Mouse (Mus musculus): ENCODE data around the gene Rpl31. TPM values are rescaled to one million over a fixed set of nuclear protein-coding genes. Genes with fewer than 3 reads are reported as not detected.
A peak's percentile ranks its signal among the peaks of the same experiment; 100 is the strongest.

Gene Rpl31
- polyA plus RNA-seq, 1 experiment from 2014 or later: 740 TPM

GRCm38 (mm10) chr1:39396347-39396746 lies 28.7 kb downstream of the Rpl31 start:
- DNase-seq (ENCODE audit: low spot score): peak; percentile 47

DNA sequence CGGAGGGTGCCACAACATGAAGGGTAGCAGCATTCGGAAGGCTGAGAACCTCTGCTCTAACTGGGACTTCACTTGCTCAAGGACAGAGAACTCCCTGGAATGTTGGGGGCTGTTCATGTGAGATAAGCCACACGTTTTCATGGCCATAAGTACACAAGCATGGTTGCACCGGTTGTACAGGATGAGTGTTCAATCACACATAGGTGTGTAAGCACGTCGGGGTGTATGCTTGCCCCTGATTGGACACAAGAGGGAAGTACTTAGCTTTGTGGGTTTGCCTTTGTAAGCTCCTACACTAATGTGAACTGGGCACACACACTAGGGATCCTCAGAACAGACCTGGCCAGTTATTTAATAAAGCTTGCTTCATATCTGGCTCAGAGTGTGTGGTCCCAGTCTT lies 30.6 kb downstream of the Rpl31 start:
- no peak for DNase-seq (ENCODE audit: low spot score)

- DNase-seq (ENCODE audit: low spot score): no peak
Measured at GRCm38 (mm10) chr1:39399228-39399627, 31.6 kb downstream of the Rpl31 start.

- DNase-seq (ENCODE audit: low spot score): no peak
Measured at GRCm38 (mm10) chr1:39400173-39400572, 32.5 kb downstream of the Rpl31 start.

GRCm38 (mm10) chr1:39407108-39407507 lies 39.5 kb downstream of the Rpl31 start:
- no peak for DNase-seq (ENCODE audit: low spot score)

GRCm38 (mm10) chr1:39408123-39408522 lies 40.5 kb downstream of the Rpl31 start:
- DNase-seq (ENCODE audit: low spot score): no peak

DNA sequence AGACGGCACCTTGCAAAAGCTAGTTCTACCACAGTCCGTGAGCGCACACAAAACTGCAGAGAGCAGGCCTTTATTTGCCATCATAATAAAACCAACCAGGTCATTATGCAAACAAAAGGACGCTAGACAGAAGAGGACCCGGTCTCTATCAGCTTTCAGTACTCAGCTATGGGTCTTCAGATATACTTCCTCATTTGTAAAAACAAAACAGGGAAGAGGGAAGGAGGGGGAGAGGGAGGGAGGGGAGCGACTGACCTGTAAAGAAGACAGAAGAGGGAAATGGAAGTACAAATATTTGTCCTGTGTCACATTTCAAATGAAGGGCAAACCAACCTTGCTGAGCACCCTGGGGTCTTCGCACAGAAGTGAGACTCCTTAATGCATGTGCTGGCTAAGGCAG lies 41.0 kb downstream of the Rpl31 start:
- no peak for DNase-seq (ENCODE audit: low spot score)

DNA sequence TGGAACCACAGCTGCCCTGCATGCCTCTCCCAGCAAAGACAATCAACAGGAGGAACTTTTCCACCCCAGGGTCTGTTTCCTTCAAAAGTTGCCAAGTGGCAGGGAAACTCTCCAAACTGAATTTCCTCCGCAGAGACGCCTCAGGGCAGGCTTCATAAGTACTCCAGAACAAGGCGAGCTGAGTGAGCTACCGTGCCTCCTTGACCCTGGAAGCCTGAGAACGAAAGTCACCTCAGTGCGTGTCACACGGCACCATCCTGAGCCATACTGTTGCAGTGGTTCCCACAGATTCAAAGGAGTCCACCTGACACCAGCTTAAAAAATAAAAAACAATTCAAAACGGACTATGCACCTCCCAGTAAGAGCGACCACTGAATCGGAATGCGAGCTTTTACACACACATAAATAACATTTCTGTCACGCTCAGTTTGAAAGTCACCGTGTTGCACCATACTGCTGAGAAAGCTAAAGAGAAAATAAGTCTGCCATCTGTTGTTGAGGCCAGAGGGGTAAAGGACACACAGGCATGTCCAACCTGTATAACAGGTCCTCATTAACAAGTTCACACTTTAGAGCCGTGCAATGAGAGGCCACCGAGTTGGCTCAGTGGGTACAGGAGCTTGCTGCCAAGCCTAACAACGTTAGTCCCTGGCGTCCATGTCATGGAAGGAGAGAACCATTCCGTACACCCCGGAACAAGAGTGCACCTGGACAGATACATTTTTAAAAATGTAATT lies 42.6 kb downstream of the Rpl31 start:
- no peak for DNase-seq (ENCODE audit: low spot score)

DNA sequence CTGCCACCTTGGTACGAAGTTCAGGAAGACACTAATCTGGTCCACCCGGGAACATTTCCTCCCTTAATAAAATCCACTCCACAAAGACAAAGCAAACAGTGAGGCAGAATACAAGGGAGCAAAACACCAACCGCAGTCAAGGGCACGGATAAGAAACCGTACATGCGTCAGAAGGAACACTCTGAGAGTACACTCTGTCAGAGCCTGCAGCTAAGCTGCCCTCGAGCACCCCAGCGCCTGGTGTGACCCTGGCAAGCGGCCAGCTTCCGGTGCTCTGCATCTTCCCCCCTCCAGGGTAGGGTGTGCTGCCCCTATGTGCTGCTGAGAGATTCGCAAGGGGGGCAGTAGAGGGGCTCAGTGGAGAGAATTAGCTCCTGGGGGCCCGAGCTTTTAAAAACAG lies 50.2 kb downstream of the Rpl31 start:
- peak; percentile 28 for DNase-seq (ENCODE audit: low spot score)

- DNase-seq (ENCODE audit: low spot score): no peak
Measured at GRCm38 (mm10) chr1:39418852-39419251, 51.2 kb downstream of the Rpl31 start.

GRCm38 (mm10) chr1:39420987-39421386 lies 53.3 kb downstream of the Rpl31 start:
- no peak for DNase-seq (ENCODE audit: low spot score)

Other genes starting within 250 kb of the Rpl31 start
- gene Npas2, start 174.1 kb upstream of the Rpl31 start, polyA plus RNA-seq (2015; fragmentation: Nextera tagmentation; extraction: Ambion mirVana): 1.3 and 1.5 TPM in 2 replicates
- gene Tbc1d8, start 110.9 kb downstream of the Rpl31 start, polyA plus RNA-seq (2015; fragmentation: Nextera tagmentation; extraction: Ambion mirVana): 5.9 and 7.4 TPM in 2 replicates
- 24.3 and 24.6 TPM in 2 replicates for gene Cnot11, start 167.2 kb downstream of the Rpl31 start, polyA plus RNA-seq (2015; fragmentation: Nextera tagmentation; extraction: Ambion mirVana)
- gene Rnf149, start 209.6 kb downstream of the Rpl31 start, polyA plus RNA-seq (2015; fragmentation: Nextera tagmentation; extraction: Ambion mirVana): 10.6 and 18.3 TPM in 2 replicates

Measured in thymus, postnatal 0 days (tissue).